13 mouse cellular contexts compared by ENCODE assay signal in the genomic region with DNA sequence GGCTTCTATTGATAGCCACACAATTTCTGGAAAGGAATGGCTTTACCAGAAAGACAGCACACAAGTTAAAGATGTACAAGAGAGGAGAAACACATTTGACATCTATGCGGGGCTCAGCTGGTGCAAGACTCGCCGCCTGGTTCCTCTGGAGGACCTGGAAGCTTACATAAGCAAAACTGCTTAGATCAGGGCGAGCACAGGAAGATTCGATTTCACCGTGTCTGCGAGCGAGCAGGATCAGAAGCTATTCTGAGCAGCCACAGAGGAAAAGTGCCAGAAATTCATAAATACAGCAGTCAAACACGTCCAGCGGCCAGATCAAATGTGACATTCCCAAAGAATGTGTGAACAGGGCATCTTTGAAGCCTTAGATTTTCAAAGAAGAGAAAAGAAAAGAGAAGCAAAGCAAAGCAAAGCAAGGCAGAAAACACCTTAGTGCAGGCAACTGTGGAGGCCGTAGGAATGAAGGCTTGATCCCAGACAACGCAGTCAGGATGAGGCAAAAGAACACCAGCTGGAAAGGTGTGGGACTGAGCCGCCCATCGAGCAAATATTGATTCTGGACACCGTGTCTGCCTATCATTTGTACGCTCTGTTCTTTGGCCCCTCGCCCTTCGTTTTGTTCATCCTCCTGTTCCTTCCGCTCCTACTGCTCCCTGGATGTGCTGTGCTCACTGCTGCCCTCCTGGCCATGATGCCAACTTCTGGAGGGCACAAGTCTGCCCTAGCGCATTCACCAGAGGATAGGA. TPM values are rescaled to one million over a fixed set of nuclear protein-coding genes. Genes with fewer than 3 reads are reported as not detected.
DNase-seq lines count a peak whose midpoint lies in the region; ATAC-seq and TF ChIP-seq lines count a peak whose summit lies in the region.
"Had no signal": no experiment of that assay in that cellular context is flagged by ENCODE, and none has a peak within 500 bp of the region (broad histone marks: within the 10 kb centered on the region; RNA-seq: fewer than 3 reads in every experiment).

No protein-coding gene starts in this region.

- WGBS in kidney, postnatal 0 days = 42% methylated on average over 20 of the region's 20 CpGs
- 69% methylated on average over 20 of the region's 20 CpGs for WGBS in forebrain, postnatal 0 days

- no peak overlapping the region for H3K4me3 ChIP-seq in kidney, postnatal 0 days (replicated peaks; ENCODE audit: low read depth, low read length)
- H3K4me3 ChIP-seq in forebrain, postnatal 0 days (ENCODE audit: low read depth, low read length) = no peak overlapping the region
- H3K4me3 ChIP-seq: heart, adult 2 months had no signal

- no peaks in the 10 kb centered on the region for H3K36me3 ChIP-seq in kidney, postnatal 0 days (ENCODE audit: insufficient read depth, low read length)
- H3K36me3 ChIP-seq in forebrain, postnatal 0 days (ENCODE audit: insufficient read depth) = no peaks in the 10 kb centered on the region

- TF ChIP-seq CTCF in kidney, postnatal 0 days (IDR thresholded peaks at IDR 0.05; ENCODE audit: low read depth) = peak; percentile 22; the same call in 1 of the 2 replicates
- TF ChIP-seq CTCF in forebrain, postnatal 0 days (IDR thresholded peaks at IDR 0.05; ENCODE audit: low read depth) = no peak

- H3K4me1 ChIP-seq in kidney, postnatal 0 days (replicated peaks; ENCODE audit: insufficient read depth, low read length) = no peaks in the 10 kb centered on the region
- no peaks in the 10 kb centered on the region for H3K4me1 ChIP-seq in forebrain, postnatal 0 days (ENCODE audit: insufficient read depth)

- DNase-seq in cerebellum, postnatal 4 days (ENCODE audit: low spot score in 2 of 2) = no peak
- no peak for DNase-seq in kidney, postnatal 0 days (ENCODE audit: low spot score)
- DNase-seq in kidney, postnatal 10 days = no peak
- peak; percentile 20 for DNase-seq in testis, postnatal 14 days (ENCODE audit: low spot score)
- DNase-seq in testis, postnatal 10 days (ENCODE audit: low spot score) = no peak
- peak; percentile 79 for DNase-seq in telencephalon, adult 2 months (ENCODE audit: low read depth, low spot score)
- DNase-seq in forebrain, postnatal 0 days = no peak
- DNase-seq: adrenal gland, postnatal 10 days; heart, adult 2 months had no signal

- no peak overlapping the region for H3K27ac ChIP-seq in kidney, postnatal 0 days
- H3K27ac ChIP-seq in forebrain, postnatal 0 days (ENCODE audit: low read depth, low read length) = no peak overlapping the region
- H3K27ac ChIP-seq: heart, adult 2 months had no signal

- ATAC-seq in cerebellum, adult (ENCODE audit: insufficient number of reproducible peaks, low FRiP score, low TSS enrichment) = peak; percentile 73
- ATAC-seq in kidney, postnatal 0 days (replicated peaks; ENCODE audit: low FRiP score, low read depth) = no peak
- no peak for ATAC-seq in forebrain, postnatal 0 days
- ATAC-seq: inflammation-experienced regulatory T-cells, adult 6 months had no signal

- H3K27me3 ChIP-seq in kidney, postnatal 0 days (ENCODE audit: insufficient read depth, low read length) = no peaks in the 10 kb centered on the region
- H3K27me3 ChIP-seq in forebrain, postnatal 0 days (ENCODE audit: insufficient read depth, low read length) = no peaks in the 10 kb centered on the region

- no peaks in the 10 kb centered on the region for H3K9me3 ChIP-seq in kidney, postnatal 0 days (replicated peaks; ENCODE audit: low read length)
- H3K9me3 ChIP-seq in forebrain, postnatal 0 days (ENCODE audit: low read length) = no peaks in the 10 kb centered on the region

- peak overlapping the region; percentile 15; the same call in 1 of the 2 replicates for H3K4me2 ChIP-seq in kidney, postnatal 0 days (ENCODE audit: low read length)
- no peak overlapping the region for H3K4me2 ChIP-seq in forebrain, postnatal 0 days (ENCODE audit: low read depth)

- 0 out of 2 replicates have a peak overlapping the region, but pooled peaks have one; percentile 23 for H3K9ac ChIP-seq in kidney, postnatal 0 days (ENCODE audit: low read depth, low read length)
- no peak overlapping the region for H3K9ac ChIP-seq in forebrain, postnatal 0 days

RNA-seq across cellular contexts. Expression of gene Crb2, which starts 34.1 kb away (rescaled TPM):
- polyA plus RNA-seq in kidney, postnatal 0 days (2015; fragmentation: Nextera tagmentation; extraction: Ambion mirVana) = 3.1 and 3.3 TPM in 2 replicates
- 3.8 and 6.0 TPM in 2 replicates for total RNA-seq in forebrain, postnatal 0 days (2014; rRNA removed)
- 1.5 and 2.7 TPM in 2 replicates for polyA plus RNA-seq in forebrain, postnatal 0 days (2015; fragmentation: Nextera tagmentation; extraction: Ambion mirVana)
- total RNA-seq: megakaryocyte-erythroid progenitor cell, adult 5-6 weeks; MEL had no signal
- polyA plus RNA-seq: inflammation-experienced regulatory T-cells, adult 6 months had no signal

RNA-seq across cellular contexts. Expression of gene Strbp, which starts 38.3 kb away (rescaled TPM):
- polyA plus RNA-seq in kidney, postnatal 0 days (2015; fragmentation: Nextera tagmentation; extraction: Ambion mirVana) = 39.4 and 42.0 TPM in 2 replicates
- total RNA-seq in forebrain, postnatal 0 days (2014; rRNA removed) = 101 and 138 TPM in 2 replicates
- 83.5 and 99.9 TPM in 2 replicates for polyA plus RNA-seq in forebrain, postnatal 0 days (2015; fragmentation: Nextera tagmentation; extraction: Ambion mirVana)

Comparison
In these comparisons a context has a peak if more than half of its experiments do, and no peak if none do; other contexts are left out.
1. DNase-seq: peak in testis, postnatal 14 days (single experiment) and telencephalon, adult 2 months (single experiment); none in cerebellum, postnatal 4 days (0 of 2), kidney, postnatal 0 days (single experiment), kidney, postnatal 10 days (single experiment), testis, postnatal 10 days (single experiment) and forebrain, postnatal 0 days (single experiment).